Mouse (Mus musculus) ES-E14 (cell line): ENCODE data around the gene A030005K14Rik.

Experiments
- CHD2 ChIP-seq: IDR thresholded peaks from 2 replicates; pipeline ENCODE4 v1.6.1; 2014; ENCODE audit warnings: mild to moderate bottlenecking, low read depth, low read length, inconsistent platforms
- HCFC1 ChIP-seq: IDR thresholded peaks from 2 replicates; pipeline ENCODE4 v1.6.1; 2012; ENCODE audit warnings: low read length, inconsistent platforms, borderline replicate concordance; ENCODE audit not compliant: insufficient read depth
- MAFK ChIP-seq: IDR thresholded peaks from 2 replicates; pipeline ENCODE4 v1.6.1; 2014; ENCODE audit warnings: mild to moderate bottlenecking, low read depth, low read length, inconsistent platforms; ENCODE audit not compliant: insufficient read depth
- ZC3H11A ChIP-seq: IDR thresholded peaks from 2 replicates; pipeline ENCODE4 v1.6.1; 2012; ENCODE audit warnings: low read depth, mild to moderate bottlenecking, inconsistent platforms, low read length, borderline replicate concordance
- ZNF384 ChIP-seq: IDR thresholded peaks from 2 replicates; pipeline ENCODE4 v1.6.1; 2012; ENCODE audit warnings: low read depth, low read length, inconsistent platforms

DNA sequence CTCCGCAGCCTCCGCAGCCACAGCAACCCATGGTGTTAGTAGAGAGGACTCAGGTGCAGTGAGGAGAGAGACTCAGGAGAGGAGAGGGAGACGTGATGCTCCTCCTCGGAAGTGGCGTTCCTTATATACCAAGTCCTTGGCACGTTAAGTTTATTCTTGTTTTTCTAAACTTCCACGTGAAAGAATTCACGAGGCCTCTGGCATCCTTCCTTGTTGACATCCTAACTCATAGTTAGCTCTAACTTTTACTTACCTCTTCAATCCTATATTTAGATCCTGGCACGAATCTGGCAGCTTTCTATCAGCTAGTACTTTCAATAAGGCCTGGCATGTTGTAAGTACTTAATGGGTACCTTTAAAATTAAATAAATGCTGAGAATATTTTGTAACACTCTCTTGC lies at the start of gene A030005K14Rik:
- TF ChIP-seq ZC3H11A (no peak), MAFK (no peak), HCFC1 (no peak), CHD2 (no peak), ZNF384 (no peak)
